Mouse (Mus musculus) heart, adult 2 months (tissue): ENCODE data around the gene Col4a2.

ENCODE experiments used
- CTCF ChIP-seq: fragments of 200-600 bp; IDR thresholded peaks from 2 replicates; pipeline ENCODE4 v1.8.1; 2022; ENCODE audit warnings: antibody characterized with exemption, mild to moderate bottlenecking, moderate library complexity
- EP300 ChIP-seq: fragments of 200-500 bp; IDR thresholded peaks from 2 replicates; pipeline ENCODE4 v1.6.1; 2011; ENCODE audit warnings: low read depth, low read length, control low read depth; ENCODE audit not compliant: insufficient read depth
- POLR2A ChIP-seq: fragments of 200-500 bp; IDR thresholded peaks from 2 replicates; pipeline ENCODE4 v1.6.1; 2011; ENCODE audit warnings: mild to moderate bottlenecking, low read depth, low read length, control low read depth; ENCODE audit not compliant: insufficient read depth

- TF ChIP-seq POLR2A (no peak), CTCF (no peak), EP300 (peak; percentile 89; the same call in 1 of the 2 replicates)
These were observed 41.8 kb upstream of the Col4a2 start for GRCm38 (mm10) chr8:11270826-11271225.
